Mouse (Mus musculus): ENCODE data around the gene Clybl.

Gene Clybl

DNA sequence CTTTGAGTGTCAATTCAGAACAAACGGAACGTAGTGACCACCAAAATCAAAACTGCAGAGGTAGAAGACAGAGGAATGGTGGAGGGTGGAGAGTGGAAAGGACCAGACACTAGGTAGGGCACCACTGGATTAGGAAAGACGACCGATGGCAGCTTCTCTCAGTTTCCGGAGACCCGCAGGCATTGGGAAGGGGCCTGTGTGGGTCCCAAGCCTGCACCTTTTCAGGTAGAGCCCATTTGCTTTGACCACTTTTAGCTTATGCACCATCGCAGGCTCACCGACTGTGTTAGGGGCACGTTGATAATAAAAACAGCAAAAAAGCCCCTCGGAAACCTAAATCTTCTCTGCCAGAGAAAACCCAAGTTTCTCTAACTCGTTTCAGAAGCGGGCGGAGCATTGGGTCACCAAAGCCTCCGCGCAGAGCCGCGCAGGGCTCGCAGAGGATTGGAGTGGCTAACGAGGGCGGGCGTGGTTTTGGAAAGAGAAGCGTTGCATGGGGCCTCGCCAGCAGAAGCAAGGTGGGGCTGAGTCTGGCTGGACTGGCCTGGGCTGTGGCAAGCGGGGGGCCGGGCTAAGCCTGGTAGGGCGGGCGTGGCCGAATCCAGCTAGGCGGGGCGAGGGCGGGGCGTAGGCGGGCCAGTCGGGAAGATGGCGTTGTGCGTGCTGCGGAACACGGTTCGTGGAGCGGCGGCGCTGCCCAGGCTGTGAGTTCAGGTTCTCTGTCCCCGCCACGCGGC lies at the start of gene Clybl:
Clybl (plus strand) TSS at position 627 of the 737 bp plus-strand sequence.
- peak; percentile 98 for DNase-seq

DNA sequence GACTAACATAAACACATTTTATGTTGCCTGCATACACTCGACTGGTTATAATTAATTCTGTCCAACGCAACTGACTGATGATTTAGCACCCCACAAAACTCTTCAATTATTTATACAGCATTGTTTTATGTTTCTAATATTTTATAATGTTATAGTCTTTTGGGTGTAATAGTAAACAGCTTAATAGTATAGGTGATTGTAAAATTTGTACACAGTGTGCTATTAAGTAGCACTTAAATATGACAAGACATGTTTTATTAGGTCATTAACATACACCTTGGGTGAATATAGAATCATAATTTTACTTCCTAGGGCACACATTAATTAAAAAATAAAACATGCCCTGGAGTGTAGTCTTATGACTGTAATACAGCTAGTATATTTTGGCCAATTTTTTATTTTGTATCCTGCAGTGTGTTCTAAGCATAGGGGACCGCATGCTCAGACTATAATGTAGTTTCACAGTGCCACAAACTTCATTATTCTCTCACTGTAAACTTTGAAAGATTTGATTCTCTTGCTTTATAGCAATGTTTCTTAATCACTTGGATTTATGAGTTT lies 45.1 kb upstream of the Clybl start:
- no peak for DNase-seq

DNA sequence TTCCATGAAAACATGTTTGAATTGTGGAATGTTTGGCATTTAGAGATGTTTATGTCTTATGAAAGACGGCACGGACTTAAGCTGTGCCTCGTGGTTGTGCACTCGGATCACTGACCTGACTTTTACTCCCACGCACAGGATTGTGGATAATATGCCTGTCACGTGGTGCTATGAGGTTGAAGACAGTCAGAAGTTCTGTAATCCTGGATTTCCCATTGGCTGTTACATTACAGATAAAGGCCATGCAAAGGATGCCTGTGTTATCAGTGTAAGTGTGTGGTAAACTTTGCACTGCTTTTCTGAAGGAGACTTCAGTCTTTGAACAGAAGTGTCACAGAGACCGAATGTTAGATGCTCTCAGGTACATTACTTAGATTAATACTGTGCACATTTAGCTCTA lies 44.3 kb upstream of the Clybl start:
- no peak for DNase-seq

DNA sequence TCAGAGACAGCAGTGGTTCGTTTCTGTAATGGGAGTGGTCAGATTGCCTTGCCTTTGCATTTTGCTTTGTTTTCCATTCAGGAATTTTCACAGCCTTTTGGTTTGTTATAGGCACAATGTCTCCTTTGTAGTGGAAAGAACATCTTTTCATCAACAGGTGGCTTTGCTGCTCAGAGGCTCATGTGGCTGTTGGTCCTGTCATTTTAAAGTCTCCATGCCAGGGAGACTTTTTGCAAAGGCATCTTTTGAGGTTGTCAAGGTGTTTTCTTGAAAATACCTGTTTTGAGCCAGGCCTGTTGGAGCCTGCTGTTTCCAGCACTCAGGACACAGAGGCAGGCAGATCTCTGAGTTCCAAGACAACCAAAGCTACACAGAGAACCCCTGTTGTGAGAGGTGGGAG lies 41.4 kb upstream of the Clybl start:
- DNase-seq, result no peak

DNA sequence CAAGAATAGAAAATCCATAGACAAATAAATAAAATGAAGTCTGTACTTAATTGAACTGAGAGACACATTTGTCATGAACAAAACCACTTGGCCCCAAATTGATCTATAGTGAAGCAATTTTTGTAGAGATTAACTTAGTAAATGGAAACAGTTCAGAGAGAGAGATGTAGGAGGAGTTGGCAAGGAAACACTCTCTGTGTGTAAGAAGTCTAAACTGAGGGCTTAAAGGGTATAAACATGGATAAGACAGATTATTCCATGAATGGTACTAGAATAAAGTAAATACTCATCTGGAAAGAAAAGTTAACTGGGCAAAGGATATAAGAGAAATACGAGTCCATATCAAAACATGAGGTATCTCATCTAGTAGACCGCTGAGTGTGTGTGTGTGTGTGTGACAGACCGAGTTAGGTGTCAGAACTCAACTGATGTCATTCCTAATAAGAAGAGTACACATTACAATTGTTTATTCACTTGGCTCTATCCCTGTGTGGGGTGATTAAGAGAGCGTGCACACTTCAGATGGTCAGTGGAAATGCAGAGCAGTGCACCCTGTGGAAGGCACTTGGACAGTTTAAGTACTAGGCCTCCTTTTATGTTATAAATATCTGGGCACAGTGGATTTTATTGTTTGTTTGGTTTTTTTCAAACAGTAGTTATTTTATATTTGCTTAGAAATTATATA lies 37.8 kb upstream of the Clybl start:
- DNase-seq, result no peak

DNA sequence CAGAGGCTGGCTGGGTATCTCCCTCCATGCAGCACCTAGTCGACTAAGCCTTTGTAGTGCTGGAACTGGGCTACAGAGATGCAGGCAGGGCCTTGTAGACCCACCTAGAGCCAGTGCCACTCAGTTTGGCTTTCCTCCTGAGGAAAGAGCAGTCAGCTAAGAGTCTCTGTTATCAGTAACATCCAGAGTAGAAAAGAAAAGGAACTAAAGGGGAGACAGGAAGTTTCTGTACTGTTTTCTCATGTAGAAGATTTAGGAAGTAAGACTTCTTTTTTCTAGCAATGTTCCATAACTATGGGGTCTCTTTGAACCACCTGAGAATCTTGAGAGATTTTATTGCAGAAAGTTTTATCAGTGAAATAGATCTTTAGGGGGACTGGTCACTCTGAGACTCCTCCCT lies 36.1 kb upstream of the Clybl start:
- no peak for DNase-seq

DNA sequence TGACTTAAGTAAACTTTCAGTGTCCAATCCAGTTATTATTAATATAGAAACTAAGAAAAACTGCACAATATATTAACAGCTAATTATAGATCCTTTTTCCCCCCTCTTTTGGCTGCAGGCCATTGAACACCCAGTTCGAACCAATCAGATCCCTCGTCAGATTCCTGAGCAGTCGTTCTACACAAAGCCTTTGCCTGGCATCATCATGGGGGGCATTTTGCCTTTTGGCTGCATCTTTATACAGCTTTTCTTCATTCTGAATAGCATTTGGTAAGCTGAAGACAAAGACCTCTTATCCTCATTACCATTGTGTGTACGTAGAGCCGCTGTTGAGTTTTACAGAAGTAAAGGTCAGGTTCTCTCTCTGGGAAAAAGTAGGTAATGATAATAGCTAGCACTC lies 30.9 kb upstream of the Clybl start:
- no peak for DNase-seq

DNA sequence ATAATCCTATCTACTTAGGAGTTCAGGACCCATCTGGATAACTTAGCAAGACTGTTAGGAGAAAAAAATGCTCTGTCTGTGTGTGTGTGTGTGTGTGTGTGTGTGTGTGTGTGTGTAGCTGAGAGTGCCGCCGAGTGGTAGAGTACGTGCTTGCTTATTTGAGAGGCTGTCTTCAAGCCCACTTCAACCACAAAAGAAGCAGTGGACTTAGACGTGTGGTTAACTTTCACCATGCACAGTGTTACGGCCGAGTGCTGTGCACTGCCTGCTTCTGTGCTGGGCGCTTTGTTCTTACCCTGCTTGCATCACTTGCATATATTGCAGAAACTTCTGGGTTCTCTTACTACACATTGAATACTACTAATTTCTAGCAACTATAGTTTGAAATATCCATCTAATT lies 23.8 kb upstream of the Clybl start:
- DNase-seq, result no peak

DNA sequence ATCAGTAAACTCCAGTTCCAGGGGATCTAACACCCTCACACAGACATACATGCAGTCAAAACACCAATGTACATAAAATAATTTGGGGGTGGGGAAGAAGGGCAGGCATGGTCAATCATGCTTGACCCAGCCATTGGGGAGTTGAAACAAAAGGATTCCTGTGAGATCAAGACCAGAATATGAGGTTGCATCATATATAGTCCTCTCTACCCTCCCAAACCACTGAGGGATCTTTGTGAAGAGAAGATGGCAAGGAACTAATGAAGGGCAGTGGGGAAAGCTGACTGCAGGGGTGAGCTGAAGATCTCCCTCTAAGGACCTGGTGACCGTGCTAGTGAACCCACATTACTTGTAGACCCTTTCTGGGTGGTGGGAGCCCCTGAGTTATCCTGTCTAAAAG lies 20.6 kb upstream of the Clybl start:
- DNase-seq, result no peak

DNA sequence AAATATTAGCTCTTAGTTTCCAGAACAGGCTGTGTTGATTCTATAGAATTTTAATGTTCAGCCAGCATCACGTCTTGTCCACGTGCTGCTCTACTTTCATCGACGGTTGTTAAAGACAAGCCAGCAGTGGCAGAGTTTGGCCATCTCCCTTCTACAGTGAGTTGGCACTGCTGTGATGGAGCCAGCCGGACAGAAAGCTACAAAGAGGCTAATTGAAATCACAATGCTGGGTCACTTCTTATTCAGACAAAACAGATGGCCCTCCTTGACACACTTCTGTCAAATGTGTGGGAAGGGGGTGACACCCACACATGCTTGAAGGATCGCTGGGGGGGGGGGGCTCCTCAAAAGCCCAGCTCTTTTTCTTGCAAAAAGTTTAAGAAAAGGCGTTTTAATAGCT lies 12.6 kb upstream of the Clybl start:
- no peak for DNase-seq

DNA sequence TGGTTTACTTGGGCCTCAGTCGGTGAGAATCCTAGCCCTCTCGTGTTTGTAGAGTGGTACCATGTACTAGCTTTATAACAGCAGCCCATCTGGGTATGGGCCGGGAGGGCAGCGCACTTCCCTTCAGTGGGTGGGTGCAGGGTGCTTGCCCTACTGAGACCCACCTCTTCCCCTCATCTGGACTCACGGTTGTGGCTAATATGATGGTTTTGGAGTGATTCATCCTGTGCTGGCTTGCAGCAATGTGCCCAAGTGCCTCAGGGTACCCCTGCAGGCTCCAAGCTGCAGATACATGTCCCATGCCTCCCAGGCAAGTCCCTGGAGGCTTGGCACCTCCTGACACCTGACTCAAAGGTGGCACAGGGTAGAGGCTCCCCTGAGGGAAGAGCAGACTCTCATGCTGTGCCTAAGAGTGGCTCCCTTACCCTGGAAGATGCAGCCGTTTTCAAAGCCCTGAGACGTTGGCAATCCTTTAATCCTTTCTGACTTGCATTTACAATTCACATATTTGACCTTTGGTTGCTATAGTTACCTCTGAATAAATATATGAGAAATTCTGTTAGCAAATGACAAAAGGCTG lies 11.2 kb upstream of the Clybl start:
- DNase-seq, result no peak

DNA sequence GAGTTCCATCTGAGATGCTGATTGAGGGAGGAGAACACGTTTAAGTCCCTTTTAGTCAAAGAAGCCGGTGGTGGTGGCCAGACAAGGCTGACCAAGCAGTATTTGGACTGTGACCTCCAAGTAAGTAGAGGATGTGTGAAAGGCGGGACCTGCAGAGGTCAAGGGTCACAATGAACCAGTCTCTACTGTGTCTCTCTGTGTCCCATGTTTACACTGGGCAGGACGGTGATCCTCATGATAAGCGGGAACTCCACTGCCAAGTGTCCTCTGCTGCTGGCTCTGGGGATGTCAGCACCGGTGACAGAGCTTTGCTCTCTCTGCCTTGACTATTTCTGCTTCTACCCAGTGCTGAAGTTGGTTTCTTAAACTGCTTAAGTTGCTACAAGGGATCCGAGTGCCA lies 10.5 kb upstream of the Clybl start:
- peak; percentile 49 for DNase-seq

DNA sequence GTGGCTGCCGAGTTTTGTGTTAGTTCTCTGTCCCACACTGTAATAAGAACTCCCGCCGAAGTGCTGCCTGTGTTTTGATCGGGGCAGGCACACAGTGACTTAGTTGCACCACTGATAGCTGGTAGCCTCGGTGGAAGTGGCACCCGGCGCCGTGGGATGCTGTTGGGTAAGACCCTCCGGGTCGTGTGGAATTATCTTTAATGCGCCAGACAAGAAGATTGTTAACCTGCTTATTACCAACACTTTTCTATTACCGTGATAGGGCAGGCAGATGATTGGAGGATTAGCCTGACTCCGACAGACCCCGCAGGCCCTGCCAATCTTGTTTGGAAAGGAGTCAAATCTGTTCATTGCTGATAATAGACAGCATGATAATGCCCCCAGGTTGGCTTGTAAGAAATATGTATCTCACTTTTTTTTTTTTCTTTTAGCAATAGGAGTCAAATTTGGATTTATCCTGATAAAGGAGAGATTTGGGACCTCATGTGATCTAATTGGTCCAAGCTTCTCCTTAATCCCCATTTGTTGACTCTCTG lies 5.2 kb upstream of the Clybl start:
- no peak for DNase-seq

DNA sequence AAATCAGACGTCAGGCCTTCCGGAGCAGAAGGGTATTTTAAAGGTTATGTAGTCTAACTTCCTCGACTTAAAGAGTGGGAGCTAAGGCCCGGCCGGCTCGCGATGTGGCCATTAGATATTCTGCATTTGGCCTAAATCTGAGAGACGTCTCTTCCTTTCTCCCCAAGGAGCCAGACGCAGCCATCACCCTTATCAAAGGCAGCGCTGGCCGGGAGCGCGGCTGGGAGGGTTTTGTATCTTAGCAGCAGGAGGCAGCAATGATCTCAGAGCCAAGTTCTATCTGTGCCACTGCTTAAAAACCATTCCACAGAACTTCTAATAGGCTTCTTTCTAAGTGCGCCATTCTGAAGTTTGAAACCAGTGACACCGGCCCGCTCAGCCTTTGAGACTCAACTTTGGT lies 2.2 kb upstream of the Clybl start:
- no peak for DNase-seq

DNA sequence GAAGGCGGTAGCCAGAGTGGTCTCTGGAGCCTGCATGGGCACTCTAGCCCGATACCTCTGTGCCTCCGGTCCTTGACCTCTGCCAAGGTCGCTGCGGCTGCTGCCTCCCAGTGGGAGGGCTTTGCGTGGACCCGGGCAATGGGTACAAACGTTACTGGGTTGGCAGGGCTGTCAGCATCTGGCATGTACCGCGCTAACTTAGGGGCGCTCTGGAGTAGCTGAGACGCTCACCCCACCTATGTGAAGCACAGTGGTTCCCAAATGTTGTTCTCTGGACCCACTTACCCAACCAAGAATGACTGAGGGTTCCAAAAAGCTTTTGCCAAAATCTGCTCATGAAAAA lies 282 bp downstream of the Clybl start:
- no peak for DNase-seq

DNA sequence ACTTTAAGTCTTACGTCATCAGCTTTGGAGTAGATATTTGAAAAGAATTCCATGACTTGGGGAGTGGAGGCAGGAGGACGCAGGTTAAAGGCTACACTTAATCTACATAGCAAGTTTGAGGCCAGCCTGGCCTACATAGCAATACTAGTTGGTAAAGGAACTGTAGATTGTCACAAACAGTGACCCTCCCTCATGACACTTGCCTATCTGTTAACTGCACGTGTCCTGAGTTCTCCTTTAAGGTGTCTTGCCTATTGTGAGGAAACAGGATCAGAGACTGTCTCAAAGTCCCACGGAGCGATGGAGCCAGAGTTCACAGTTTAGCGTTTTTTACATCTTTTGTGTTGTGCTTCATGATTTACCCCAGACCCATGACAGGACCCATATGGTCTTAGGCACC lies 716 bp downstream of the Clybl start:
- DNase-seq, result no peak

DNA sequence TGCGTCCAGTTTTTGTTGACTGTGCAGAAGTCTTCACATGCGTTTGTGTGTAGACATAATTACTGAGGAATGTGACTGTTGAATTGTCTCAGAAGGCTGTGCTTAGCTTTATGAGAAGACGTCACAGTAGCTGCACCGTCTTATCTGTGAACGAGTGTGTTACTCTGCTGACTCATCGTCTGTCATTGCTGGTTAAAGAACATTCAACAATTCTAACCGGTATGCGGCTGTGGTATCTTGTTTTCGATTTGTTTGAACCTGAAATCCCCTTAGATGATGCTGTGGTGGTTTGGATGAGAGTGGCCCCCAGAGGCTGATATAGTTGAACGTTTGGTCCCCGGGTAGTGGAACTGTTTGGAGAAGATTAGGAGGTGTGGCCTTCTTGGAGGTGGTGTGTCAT lies 2.5 kb downstream of the Clybl start:
- DNase-seq, result no peak

DNA sequence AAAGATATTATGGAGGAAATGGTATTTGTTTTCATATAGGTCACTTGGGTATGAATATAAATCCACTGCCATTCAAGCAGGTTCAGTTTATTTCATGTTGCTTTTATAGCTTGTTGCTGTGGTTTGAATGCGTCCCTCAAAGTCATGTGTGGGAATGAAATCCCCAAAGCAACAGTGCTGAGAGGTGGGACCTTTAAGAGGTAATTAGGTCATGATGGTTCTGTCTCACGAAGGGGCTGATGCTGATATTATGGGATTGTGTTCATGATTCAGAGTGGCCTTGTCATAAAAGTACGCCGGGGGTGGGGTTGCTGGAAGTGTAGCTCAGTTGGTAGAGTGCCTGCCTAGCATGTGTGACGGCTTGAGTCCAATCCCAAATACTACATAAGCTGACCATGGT lies 6.7 kb downstream of the Clybl start:
- DNase-seq, result no peak

DNA sequence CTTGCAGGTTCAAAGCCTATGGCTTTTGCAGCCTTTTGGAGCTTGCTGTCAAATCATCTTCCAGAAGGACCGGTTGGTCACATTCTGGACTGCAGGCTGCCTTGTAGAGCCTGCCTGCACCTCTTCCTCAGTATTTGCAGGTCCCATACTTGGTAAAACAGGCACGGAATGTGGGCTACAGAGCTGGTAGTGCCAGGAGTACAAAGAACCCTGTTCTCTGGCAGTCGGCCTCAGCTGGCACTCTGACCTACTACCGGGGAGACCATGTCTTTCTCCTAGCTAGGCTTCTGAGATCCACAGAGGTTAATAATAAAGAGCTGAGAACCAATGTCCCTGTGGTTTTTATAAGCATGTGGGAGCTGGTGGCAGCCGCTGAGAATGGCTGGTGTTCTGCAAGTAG lies 8.4 kb downstream of the Clybl start:
- peak; percentile 75 for DNase-seq

DNA sequence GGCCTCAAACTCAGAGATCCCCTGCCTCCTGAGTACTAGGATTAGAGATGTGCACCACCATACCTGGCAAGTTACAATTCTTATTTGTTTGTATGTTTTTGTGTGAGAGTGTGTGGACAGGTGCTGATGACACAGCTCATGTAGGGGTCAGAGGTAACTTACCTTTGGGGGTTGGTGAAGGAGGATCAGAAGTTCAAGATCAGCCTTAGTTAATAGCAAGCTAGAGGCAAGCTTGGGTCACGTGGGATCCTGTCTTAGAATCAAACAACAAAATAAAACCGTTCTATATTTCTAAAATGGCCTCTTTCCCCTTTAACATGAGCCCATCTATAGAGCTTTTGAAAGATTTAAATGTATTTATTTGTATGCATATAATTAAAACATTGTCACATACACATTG lies 9.0 kb downstream of the Clybl start:
- peak; percentile 42 for DNase-seq

DNA sequence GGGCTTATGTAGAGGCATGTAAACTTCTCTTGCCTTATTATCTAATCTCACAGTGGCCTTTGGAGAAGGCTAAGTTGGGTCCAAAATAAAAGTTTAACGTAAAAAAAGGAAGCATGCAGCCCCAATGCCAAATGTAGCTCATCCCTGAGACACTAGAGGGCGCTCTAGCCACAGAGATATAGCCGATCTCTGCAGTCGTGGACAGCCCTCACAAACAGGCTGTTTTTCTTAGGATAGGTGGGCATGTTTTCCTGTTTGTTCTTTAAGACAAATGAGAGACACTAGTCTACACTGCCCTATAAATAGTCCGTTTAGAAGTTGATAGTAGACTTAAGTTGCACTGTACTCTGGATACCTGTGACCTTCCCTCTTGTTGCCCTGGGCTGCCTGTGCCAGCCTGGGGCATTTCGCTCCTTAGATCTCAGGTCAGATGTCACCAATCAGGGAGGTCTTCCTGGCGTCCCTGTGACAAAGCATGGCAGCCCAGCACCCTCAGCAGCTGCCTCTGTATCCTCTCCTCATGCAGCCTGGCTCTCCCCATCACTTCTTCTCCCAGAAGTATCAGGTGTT lies 9.5 kb downstream of the Clybl start:
- DNase-seq, result peak; percentile 73

DNA sequence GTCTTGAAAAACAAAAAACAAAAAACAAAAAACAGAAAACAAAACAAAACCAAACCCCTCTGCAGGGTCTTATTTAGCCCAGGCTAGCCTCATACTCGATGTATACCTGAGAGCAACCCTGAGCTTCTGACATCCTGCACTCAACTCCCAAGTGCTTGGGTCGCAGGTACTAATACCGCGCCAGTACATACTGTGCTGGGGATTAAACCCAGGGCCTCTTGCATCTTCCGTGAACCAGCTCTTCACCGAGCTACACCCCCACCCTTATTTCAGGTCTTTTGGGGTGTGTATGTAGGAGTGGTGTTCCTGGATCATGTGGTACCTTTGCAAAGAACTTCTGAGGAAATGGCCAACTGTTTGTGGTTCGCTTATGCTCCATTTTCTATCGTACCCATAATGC lies 13.1 kb downstream of the Clybl start:
- DNase-seq, result no peak

DNA sequence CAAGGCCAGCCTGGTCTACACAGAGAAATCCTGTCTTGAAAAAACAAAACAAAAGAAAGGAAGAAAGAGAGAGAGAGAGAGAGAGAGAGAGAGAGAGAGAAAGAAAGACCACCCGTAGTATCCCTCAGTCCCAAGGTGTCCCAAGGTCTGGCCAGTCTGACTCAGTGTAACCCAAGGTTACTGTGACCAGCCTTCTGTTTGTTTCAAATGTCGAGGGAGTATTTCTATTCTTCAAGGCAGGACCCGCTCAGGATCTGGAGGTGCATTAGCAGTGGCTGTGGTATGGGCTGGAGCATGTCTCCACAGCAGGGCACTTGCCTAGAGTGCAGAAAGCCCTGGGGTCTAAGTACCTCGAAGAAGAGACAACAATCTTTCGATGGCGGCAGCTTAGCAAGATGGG lies 15.3 kb downstream of the Clybl start:
- no peak for DNase-seq

All from kidney, adult 9 months (tissue).